Mouse (Mus musculus) induced T-regulatory cell, adult 2 months (primary cell): ENCODE data around the gene Apbb2.

Source experiments
- DNase-seq: peaks from one replicate; pipeline ENCODE4 v3.0.0-alpha.2; 2012; ENCODE audit warnings: low read depth

Gene Apbb2

GRCm38 (mm10) chr5:66549691-66550090 is 68.9 kb downstream of the Apbb2 start:
- DNase-seq = no peak

GRCm38 (mm10) chr5:66546969-66547511 is 71.5 kb downstream of the Apbb2 start:
- no peak for DNase-seq

GRCm38 (mm10) chr5:66545573-66546141 is 72.9 kb downstream of the Apbb2 start:
- DNase-seq = no peak

- DNase-seq = no peak
Measured at GRCm38 (mm10) chr5:66543761-66544160, 74.8 kb downstream of the Apbb2 start.

- DNase-seq = no peak
Measured at GRCm38 (mm10) chr5:66543344-66543743, 75.2 kb downstream of the Apbb2 start.

GRCm38 (mm10) chr5:66542521-66542920 is 76.1 kb downstream of the Apbb2 start:
- DNase-seq = no peak

- no peak for DNase-seq
Measured at GRCm38 (mm10) chr5:66541385-66541784, 77.2 kb downstream of the Apbb2 start.

GRCm38 (mm10) chr5:66540246-66540645 is 78.3 kb downstream of the Apbb2 start:
- DNase-seq = no peak

- no peak for DNase-seq
Measured at GRCm38 (mm10) chr5:66537811-66538210, 80.8 kb downstream of the Apbb2 start.

GRCm38 (mm10) chr5:66536696-66537358 is 81.8 kb downstream of the Apbb2 start:
- DNase-seq = no peak

- DNase-seq = no peak
Measured at GRCm38 (mm10) chr5:66535566-66536236, 82.9 kb downstream of the Apbb2 start.

GRCm38 (mm10) chr5:66533711-66534425 is 84.7 kb downstream of the Apbb2 start:
- DNase-seq = no peak

GRCm38 (mm10) chr5:66532827-66533226 is 85.8 kb downstream of the Apbb2 start:
- no peak for DNase-seq

- DNase-seq = no peak
Measured at GRCm38 (mm10) chr5:66530361-66530760, 88.2 kb downstream of the Apbb2 start.

GRCm38 (mm10) chr5:66529631-66530030 is 89.0 kb downstream of the Apbb2 start:
- no peak for DNase-seq

- DNase-seq = no peak
Measured at GRCm38 (mm10) chr5:66528567-66528966, 90.0 kb downstream of the Apbb2 start.

- DNase-seq = no peak
Measured at GRCm38 (mm10) chr5:66527090-66527489, 91.5 kb downstream of the Apbb2 start.

- no peak for DNase-seq
Measured at GRCm38 (mm10) chr5:66525002-66525401, 93.6 kb downstream of the Apbb2 start.

- peak; percentile 47 for DNase-seq
Measured at GRCm38 (mm10) chr5:66523681-66524503, 94.7 kb downstream of the Apbb2 start.

- DNase-seq = no peak
Measured at GRCm38 (mm10) chr5:66521250-66521649, 97.3 kb downstream of the Apbb2 start.

GRCm38 (mm10) chr5:66519511-66519910 is 99.1 kb downstream of the Apbb2 start:
- no peak for DNase-seq
